Mouse (Mus musculus) hindbrain, embryonic 13.5 days (tissue): ENCODE results near the gene Gm28035. TPM values are rescaled to one million over a fixed set of nuclear protein-coding genes. Genes with fewer than 3 reads are reported as not detected.
A peak's percentile ranks its signal among the peaks of the same experiment; 100 is the strongest.

Experiments used
- ATAC-seq: fragments of 200-750 bp; cut with Nextera tagmentation; 2 replicates; pipeline ENCODE4 v1.8.0; 2017; ENCODE audit warnings: moderate TSS enrichment; ENCODE audit not compliant: low FRiP score
- H3K27ac ChIP-seq: fragments of 300-500 bp; sonication (generic); 2 replicates; pipeline ENCODE4 v1.5.1; 2015; ENCODE audit warnings: inconsistent platforms, mild to moderate bottlenecking, moderate library complexity
- H3K27me3 ChIP-seq: fragments of 300-500 bp; sonication (generic); 2 replicates; pipeline ENCODE4 v1.6.1; 2015; ENCODE audit warnings: mild to moderate bottlenecking, inconsistent platforms
- H3K36me3 ChIP-seq: fragments of 300-500 bp; sonication (generic); 2 replicates; pipeline ENCODE4 v1.6.1; 2015; ENCODE audit warnings: mild to moderate bottlenecking, inconsistent platforms
- H3K4me1 ChIP-seq: fragments of 300-500 bp; sonication (generic); replicated peaks from 2 replicates; pipeline ENCODE4 v1.6.1; 2015; ENCODE audit warnings: inconsistent platforms
- H3K4me2 ChIP-seq: fragments of 300-500 bp; sonication (generic); 2 replicates; pipeline ENCODE4 v1.6.1; 2015; ENCODE audit warnings: inconsistent platforms, mild to moderate bottlenecking, moderate library complexity
- H3K4me3 ChIP-seq: fragments of 300-500 bp; sonication (generic); 2 replicates; pipeline ENCODE4 v1.5.1; 2015; ENCODE audit warnings: mild to moderate bottlenecking, inconsistent platforms
- H3K9ac ChIP-seq: fragments of 300-500 bp; sonication (generic); 2 replicates; pipeline ENCODE4 v1.6.1; 2015; ENCODE audit warnings: mild to moderate bottlenecking, inconsistent platforms
- H3K9me3 ChIP-seq: fragments of 300-500 bp; sonication (generic); 2 replicates; pipeline ENCODE4 v1.6.1; 2016; ENCODE audit warnings: inconsistent platforms
- WGBS: fragments of 180-500 bp; shearing (Covaris S2); methylation state at CpG from one replicate; pipeline ENCODE4 v1.1.7; 2015; 5-methylcytosine and 5-hydroxymethylcytosine counted together
- polyA plus RNA-seq: library from polyadenylated mRNA; unstranded; fragments of >200 nt; fragmentation: Nextera tagmentation; extraction: Ambion mirVana; gene quantifications from 2 replicates; pipeline ENCODE4 v1.2.1, GENCODE M21; 2015

The Gm28035 gene
- polyA plus RNA-seq, 1 experiment from 2014 or later, result 0.36 TPM

DNA sequence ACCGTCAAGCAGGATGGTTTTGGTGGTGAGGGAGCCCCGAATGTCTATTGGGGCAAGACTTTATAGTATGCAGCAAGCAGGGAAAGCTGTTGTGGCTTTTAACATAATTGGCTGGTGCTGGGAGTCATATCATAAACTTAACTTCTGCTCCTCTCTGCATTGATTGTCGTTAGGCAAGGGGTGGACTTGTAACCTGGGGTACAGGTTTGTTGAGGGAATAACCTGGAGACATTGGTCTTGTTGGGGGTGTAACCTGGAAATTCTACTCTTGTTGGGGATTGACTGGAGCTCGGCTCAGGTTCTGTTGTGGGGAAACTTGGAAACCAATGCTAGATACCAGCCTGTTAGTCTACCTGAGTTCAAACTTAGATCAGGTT is 28.2 kb upstream of the Gm28035 start:
- no peaks in the 10 kb centered on the region for H3K27me3 ChIP-seq
- H3K9ac ChIP-seq, result no peak overlapping the region
- H3K4me1 ChIP-seq, result 0 out of 2 replicates have a peak, but pooled peaks cover 1% of the 10 kb centered on the region
- no peak for ATAC-seq
- no peak overlapping the region for H3K27ac ChIP-seq
- 79% methylated on average over 4 of the region's 4 CpGs for WGBS
- H3K9me3 ChIP-seq, result no peaks in the 10 kb centered on the region
- H3K4me3 ChIP-seq, result no peak overlapping the region
- no peak overlapping the region for H3K4me2 ChIP-seq
- H3K36me3 ChIP-seq, result no peaks in the 10 kb centered on the region

DNA sequence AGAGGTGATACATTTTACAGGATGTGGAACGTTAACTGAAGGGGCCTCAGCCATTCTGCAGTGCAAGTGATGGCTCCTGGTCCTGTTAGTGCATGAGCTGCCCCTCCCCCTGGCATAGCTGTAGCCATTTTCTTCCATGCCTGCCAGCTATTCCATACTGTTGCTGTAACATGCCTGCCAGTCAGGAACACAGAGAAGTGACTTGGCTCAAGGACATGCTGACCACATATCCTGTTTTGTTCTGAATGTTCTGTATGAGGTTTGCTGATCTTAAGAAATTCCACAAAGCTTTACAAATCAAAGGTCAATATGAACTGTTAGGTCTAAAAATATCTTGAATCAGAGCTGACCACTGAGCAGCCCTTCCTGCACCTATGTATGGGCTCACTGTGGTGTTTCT is 27.4 kb upstream of the Gm28035 start:
- ATAC-seq, result no peak
- no peak overlapping the region for H3K4me3 ChIP-seq
- H3K4me2 ChIP-seq, result no peak overlapping the region
- H3K27ac ChIP-seq, result no peak overlapping the region
- no peak overlapping the region for H3K9ac ChIP-seq
- H3K9me3 ChIP-seq, result no peaks in the 10 kb centered on the region
- no peaks in the 10 kb centered on the region for H3K27me3 ChIP-seq
- H3K36me3 ChIP-seq, result no peaks in the 10 kb centered on the region
- 93% methylated on average over 1 of the region's 1 CpGs for WGBS
- no peaks in the 10 kb centered on the region for H3K4me1 ChIP-seq

GRCm38 (mm10) chr2:30214745-30215144 is 25.6 kb upstream of the Gm28035 start:
- no peak for ATAC-seq
- H3K27ac ChIP-seq, result no peak overlapping the region
- H3K9ac ChIP-seq, result no peak overlapping the region
- H3K4me1 ChIP-seq, result no peaks in the 10 kb centered on the region
- H3K4me3 ChIP-seq, result no peak overlapping the region
- H3K9me3 ChIP-seq, result no peaks in the 10 kb centered on the region
- 86% methylated on average over 3 of the region's 3 CpGs for WGBS
- H3K27me3 ChIP-seq, result no peaks in the 10 kb centered on the region
- H3K36me3 ChIP-seq, result no peaks in the 10 kb centered on the region
- no peak overlapping the region for H3K4me2 ChIP-seq

DNA sequence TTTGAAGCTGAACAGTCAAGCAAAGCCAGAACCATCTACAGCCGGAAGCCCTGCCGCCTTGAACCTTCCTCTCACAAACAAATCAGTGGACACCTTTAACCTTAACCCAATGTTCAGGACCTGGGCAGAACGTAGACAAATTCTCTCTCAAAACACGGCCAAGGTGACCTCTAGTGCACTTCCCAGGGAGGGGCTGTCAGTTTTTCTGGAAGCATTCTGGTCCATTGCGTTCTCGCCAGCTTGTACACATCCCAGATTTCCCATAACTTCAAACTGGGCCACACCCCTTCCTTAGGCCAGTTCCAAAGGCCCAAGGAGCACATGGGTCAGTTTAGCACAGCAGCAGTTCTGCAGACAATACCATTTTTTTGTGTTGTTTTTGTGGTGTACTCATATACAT is 24.9 kb upstream of the Gm28035 start:
- Histone ChIP-seq H3K9ac (no peak overlapping the region), H3K4me1 (no peaks in the 10 kb centered on the region), H3K4me2 (no peak overlapping the region), H3K36me3 (no peaks in the 10 kb centered on the region), H3K9me3 (no peaks in the 10 kb centered on the region), H3K27ac (no peak overlapping the region), H3K4me3 (no peak overlapping the region), H3K27me3 (no peaks in the 10 kb centered on the region)
- WGBS, result 88% methylated on average over 6 of the region's 6 CpGs
- no peak for ATAC-seq

DNA sequence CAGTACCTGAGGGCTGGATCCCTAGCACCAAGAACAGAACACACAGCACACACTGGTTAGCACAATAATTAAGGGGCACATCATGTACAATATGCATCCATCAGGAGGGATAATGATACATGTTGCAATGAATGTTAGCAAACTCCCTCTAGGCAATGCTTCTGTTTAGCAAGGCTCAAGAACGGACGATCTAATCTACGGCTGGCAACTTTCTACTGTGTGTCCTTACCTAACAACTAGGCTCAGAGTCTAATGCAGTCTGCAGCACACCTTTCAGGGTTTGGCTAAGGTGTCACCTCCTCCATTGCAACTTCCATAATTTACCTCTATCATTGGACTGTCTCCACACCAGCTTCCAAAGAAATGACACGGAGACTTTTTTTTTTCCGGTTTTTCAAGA is 24.1 kb upstream of the Gm28035 start:
- H3K4me1 ChIP-seq, result no peaks in the 10 kb centered on the region
- ATAC-seq, result no peak
- WGBS, result 99% methylated on average over 5 of the region's 5 CpGs
- no peak overlapping the region for H3K4me3 ChIP-seq
- H3K9me3 ChIP-seq, result no peaks in the 10 kb centered on the region
- H3K36me3 ChIP-seq, result no peaks in the 10 kb centered on the region
- no peak overlapping the region for H3K9ac ChIP-seq
- no peaks in the 10 kb centered on the region for H3K27me3 ChIP-seq
- H3K4me2 ChIP-seq, result no peak overlapping the region
- no peak overlapping the region for H3K27ac ChIP-seq

DNA sequence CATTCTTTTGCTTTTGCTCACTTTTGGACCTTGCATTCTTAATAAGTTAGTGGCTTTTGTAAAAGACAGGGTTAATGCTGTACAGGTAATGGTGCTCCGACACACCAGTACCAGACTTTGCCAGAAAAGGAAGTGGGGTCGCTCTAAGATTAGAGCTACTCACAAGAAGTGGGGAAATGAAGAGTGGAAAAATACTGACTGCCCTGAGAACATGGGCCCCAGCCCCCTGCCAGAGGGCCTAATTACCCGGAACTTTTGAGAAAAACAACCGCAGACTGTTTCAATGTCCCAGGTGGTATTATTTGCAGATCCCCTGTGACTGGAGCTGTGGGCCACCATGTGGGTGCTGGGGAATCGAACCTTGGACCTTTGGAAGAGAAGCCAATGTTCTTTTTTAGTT is 4.8 kb upstream of the Gm28035 start:
- H3K27ac ChIP-seq, result no peak overlapping the region
- no peaks in the 10 kb centered on the region for H3K27me3 ChIP-seq
- no peak overlapping the region for H3K4me3 ChIP-seq
- H3K9ac ChIP-seq, result no peak overlapping the region
- no peak for ATAC-seq
- peaks cover 7% of the 10 kb centered on the region for H3K36me3 ChIP-seq
- H3K4me2 ChIP-seq, result no peak overlapping the region
- H3K4me1 ChIP-seq, result peaks cover 34% of the 10 kb centered on the region
- H3K9me3 ChIP-seq, result 0 out of 2 replicates have a peak, but pooled peaks cover under 1% of the 10 kb centered on the region
- 85% methylated on average over 5 of the region's 5 CpGs for WGBS

DNA sequence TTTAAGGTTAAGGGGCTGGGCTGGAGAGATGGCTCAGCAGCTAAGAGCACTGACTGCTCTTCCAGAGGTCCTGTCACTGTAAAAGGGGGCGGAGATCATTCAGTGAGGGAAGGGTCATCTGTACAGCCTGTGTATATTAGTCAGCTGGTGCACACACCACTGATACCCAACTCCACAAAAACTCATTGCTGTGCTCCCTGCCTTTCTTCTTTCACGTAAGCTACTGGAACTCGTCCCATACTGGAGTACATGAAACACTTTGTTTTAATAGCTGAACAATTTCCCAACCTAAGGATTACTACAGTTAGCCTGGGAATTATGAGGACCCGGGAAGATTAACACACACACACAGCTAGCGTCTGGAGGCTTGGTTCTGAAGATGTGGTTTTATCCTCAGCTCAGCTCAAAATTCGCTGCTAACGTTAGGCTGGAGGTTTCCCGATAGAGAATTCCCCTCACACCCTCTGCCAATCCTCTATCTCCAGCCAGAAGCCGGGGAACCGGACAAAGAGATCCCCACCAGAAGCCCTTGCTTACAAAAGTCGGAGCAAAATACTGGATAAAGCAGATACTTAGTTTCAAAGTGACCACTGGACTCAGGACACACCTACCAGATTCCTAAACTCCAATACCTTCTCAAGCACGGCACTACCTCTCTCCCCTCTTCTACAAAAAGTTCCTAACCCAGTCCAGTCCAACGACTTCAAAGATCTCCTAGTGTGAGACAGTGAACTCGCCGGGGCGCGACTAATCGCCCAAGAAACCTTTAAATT is 3.8 kb upstream of the Gm28035 start:
- WGBS, result 5% methylated on average over 18 of the region's 18 CpGs
- Histone ChIP-seq H3K27ac (peak overlapping the region; percentile 96), H3K9ac (peak overlapping the region; percentile 76), H3K36me3 (peaks cover 17% of the 10 kb centered on the region), H3K4me1 (peaks cover 40% of the 10 kb centered on the region), H3K4me2 (peak overlapping the region; percentile 67), H3K9me3 (no peaks in the 10 kb centered on the region), H3K27me3 (no peaks in the 10 kb centered on the region), H3K4me3 (peak overlapping the region; percentile 92)
- no peak for ATAC-seq

DNA sequence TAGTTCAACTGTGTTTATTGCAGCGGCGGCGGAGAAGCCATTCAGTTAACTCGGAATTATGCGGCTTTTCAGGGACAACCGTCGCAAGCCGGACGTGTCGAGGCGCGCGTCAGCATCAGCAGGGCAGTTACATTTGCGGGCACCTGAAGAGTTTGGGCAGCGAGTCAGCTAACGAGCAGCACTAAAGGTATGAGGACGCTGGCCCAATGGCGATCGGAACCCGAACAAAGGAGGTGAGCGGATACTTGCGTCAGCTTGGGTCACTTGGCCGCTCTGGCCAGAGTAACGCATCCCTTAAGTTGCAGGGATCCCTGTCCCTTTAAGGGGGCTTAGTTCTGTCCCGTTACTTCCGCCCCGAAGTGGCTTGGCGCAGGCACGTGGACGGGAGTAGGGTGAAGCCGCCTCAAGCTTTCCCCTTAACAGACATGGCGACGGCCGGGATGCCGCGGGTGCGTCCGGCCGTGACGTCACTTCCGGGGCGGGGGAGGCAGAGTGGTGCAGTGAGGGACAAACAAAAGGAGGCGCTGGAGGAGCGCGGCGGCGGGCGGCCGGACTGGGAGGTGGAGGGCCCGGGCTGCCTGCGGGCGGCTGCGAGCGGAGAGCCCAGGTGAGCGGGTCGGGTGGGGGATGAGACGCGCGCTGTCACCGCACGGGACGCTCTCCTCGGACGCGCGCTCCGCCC is 3.0 kb upstream of the Gm28035 start, which contains the start of gene Lrrc8a:
Gene Lrrc8a, plus strand, starts transcription at position 517 of the 682 bp plus-strand sequence.
- H3K9ac ChIP-seq, result peak within 1 kb of the TSS; percentile 96
- H3K9me3 ChIP-seq, result no peaks in the 10 kb centered on the region
- peak within 1 kb of the TSS; percentile 92 for H3K4me3 ChIP-seq
- under 1% methylated on average over 59 of the region's 67 CpGs for WGBS
- H3K4me1 ChIP-seq, result peaks cover 48% of the 10 kb centered on the region
- peaks cover 24% of the 10 kb centered on the region for H3K36me3 ChIP-seq
- H3K27me3 ChIP-seq, result no peaks in the 10 kb centered on the region
- peak within 1 kb of the TSS; percentile 96 for H3K27ac ChIP-seq
- peak; percentile 98 for ATAC-seq
- H3K4me2 ChIP-seq, result peak within 1 kb of the TSS; percentile 81

GRCm38 (mm10) chr2:30237881-30238280 is 2.5 kb upstream of the Gm28035 start:
- WGBS, result 0% methylated on average over 33 of the region's 42 CpGs
- Histone ChIP-seq H3K9me3 (no peaks in the 10 kb centered on the region), H3K27ac (peak overlapping the region; percentile 96), H3K36me3 (peaks cover 29% of the 10 kb centered on the region), H3K27me3 (no peaks in the 10 kb centered on the region), H3K4me2 (peak overlapping the region; percentile 81), H3K4me3 (peak overlapping the region; percentile 92), H3K9ac (peak overlapping the region; percentile 96), H3K4me1 (peaks cover 53% of the 10 kb centered on the region)
- peak; percentile 92 for ATAC-seq

DNA sequence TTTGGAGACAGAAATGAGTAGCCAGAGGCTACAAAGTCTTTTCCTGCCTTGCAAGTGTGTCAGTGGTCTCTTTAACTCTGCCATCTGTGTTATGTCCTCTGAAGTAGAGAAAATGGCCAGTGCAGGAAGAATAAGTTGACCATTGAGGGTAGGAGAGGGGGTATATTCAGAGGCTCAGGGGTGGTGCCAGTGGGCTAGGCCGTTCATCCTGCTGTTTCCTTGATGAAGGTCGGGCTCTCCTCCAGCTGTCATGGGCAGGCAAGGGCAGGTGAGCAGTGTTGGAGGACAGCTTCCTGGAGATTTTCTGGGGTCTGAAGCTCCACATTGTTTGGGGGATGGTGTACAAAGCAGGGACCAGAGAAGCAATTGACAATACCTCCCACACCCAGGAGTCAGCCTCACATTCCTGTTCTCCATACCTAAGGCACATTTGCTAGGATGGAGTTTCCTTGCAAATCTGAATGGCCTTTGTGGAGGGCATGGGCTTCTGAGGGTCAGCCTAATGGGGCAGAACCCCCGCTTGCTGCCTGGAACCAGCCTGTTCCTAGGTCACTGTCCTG is 1.4 kb upstream of the Gm28035 start:
- peak overlapping the region; percentile 96 for H3K9ac ChIP-seq
- H3K4me2 ChIP-seq, result peak overlapping the region; percentile 81
- WGBS, result 85% methylated on average over 3 of the region's 3 CpGs
- peak overlapping the region; percentile 92 for H3K4me3 ChIP-seq
- peaks cover 54% of the 10 kb centered on the region for H3K4me1 ChIP-seq
- H3K27me3 ChIP-seq, result no peaks in the 10 kb centered on the region
- no peak overlapping the region for H3K27ac ChIP-seq
- no peak for ATAC-seq
- peaks cover 40% of the 10 kb centered on the region for H3K36me3 ChIP-seq
- H3K9me3 ChIP-seq, result no peaks in the 10 kb centered on the region

- no peak for ATAC-seq
- WGBS, result 84% methylated on average over 4 of the region's 4 CpGs
These were observed 590 bp upstream of the Gm28035 start for GRCm38 (mm10) chr2:30239777-30240176.

DNA sequence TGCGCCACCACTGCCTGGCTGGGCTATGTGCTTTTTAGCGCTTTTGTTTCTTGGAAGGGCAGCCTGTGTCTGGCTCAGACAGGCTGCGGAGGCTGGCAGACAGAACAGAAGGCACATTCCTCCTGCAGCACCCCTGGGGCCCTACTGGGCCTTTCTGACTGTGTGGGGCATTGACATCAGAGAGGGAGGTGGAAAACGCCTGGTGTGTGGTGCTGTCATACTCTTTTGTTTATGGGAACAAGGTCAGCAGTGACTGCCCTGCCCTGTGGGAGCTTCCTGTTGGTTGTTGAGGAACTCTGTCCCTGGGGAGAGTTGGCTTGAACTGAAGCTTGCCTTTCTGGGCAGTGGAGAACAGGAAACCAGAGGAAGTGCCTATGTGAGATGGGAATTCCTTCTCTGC is 2.1 kb downstream of the Gm28035 start:
- H3K27ac ChIP-seq, result no peak overlapping the region
- no peak overlapping the region for H3K9ac ChIP-seq
- no peak overlapping the region for H3K4me3 ChIP-seq
- peaks cover 55% of the 10 kb centered on the region for H3K4me1 ChIP-seq
- WGBS, result 36% methylated on average over 4 of the region's 4 CpGs
- H3K4me2 ChIP-seq, result no peak overlapping the region
- no peaks in the 10 kb centered on the region for H3K27me3 ChIP-seq
- ATAC-seq, result no peak
- H3K9me3 ChIP-seq, result no peaks in the 10 kb centered on the region
- peaks cover 62% of the 10 kb centered on the region for H3K36me3 ChIP-seq

More at GRCm38 (mm10) chr2:30239777-30240176, 590 bp upstream of the Gm28035 start:
- peaks cover 48% of the 10 kb centered on the region for H3K36me3 ChIP-seq
- peaks cover 56% of the 10 kb centered on the region for H3K4me1 ChIP-seq
- H3K4me2 ChIP-seq, result peak overlapping the region; percentile 81
- H3K9me3 ChIP-seq, result no peaks in the 10 kb centered on the region
- H3K27ac ChIP-seq, result no peak overlapping the region
- H3K9ac ChIP-seq, result peak overlapping the region; percentile 96
- peak overlapping the region; percentile 92; the same call in 1 of the 2 replicates for H3K4me3 ChIP-seq
- H3K27me3 ChIP-seq, result no peaks in the 10 kb centered on the region
